Mouse (Mus musculus) brain, embryonic 14.5 days (tissue): ENCODE results near the gene 1700113H08Rik. TPM values are rescaled to one million over a fixed set of nuclear protein-coding genes. Genes with fewer than 3 reads are reported as not detected.
A peak's percentile ranks its signal among the peaks of the same experiment; 100 is the strongest.

ENCODE experiments used
- DNase-seq: peaks from one replicate; pipeline ENCODE4 v3.0.0-alpha.2; 2011; ENCODE audit warnings: low read depth
- CTCF ChIP-seq: fragments of 200-500 bp; IDR thresholded peaks from 2 replicates; pipeline ENCODE4 v1.5.1; 2012; ENCODE audit warnings: inconsistent platforms, mild to moderate bottlenecking, moderate library complexity, borderline replicate concordance; ENCODE audit not compliant: insufficient read depth, insufficient read length; ENCODE audit errors: extremely low read depth
- POLR2A ChIP-seq: fragments of 200-500 bp; IDR thresholded peaks from 2 replicates; pipeline ENCODE4 v1.6.1; 2012; ENCODE audit warnings: mild to moderate bottlenecking, inconsistent platforms, borderline replicate concordance; ENCODE audit not compliant: poor library complexity, insufficient read depth, insufficient read length, severe bottlenecking; ENCODE audit errors: extremely low read depth
- polyA plus RNA-seq: library from polyadenylated mRNA; depleted of rRNA; stranded (reverse); fragments of >200 nt; gene quantifications from 2 replicates; pipeline ENCODE4 v1.2.3, GENCODE M21; 2012

1700113H08Rik gene
- polyA plus RNA-seq, 1 experiment, result 0.29 TPM

GRCm38 (mm10) chr10:87036271-87036703 is 21.6 kb upstream of the 1700113H08Rik start:
- peak; percentile 67 for DNase-seq
- TF ChIP-seq CTCF (no peak), POLR2A (no peak)

- peak; percentile 70 for DNase-seq
- no peak for TF ChIP-seq CTCF
Observed at GRCm38 (mm10) chr10:87037062-87037461, 20.8 kb upstream of the 1700113H08Rik start.

GRCm38 (mm10) chr10:87039340-87039739 is 18.5 kb upstream of the 1700113H08Rik start:
- no peak for DNase-seq
- no peak for TF ChIP-seq CTCF
- no peak for TF ChIP-seq POLR2A

- DNase-seq, result no peak
- no peak for TF ChIP-seq CTCF
- no peak for TF ChIP-seq POLR2A
Observed at GRCm38 (mm10) chr10:87039800-87040199, 18.0 kb upstream of the 1700113H08Rik start.

GRCm38 (mm10) chr10:87041265-87041664 is 16.6 kb upstream of the 1700113H08Rik start:
- no peak for TF ChIP-seq CTCF
- no peak for TF ChIP-seq POLR2A
- DNase-seq, result peak; percentile 28

GRCm38 (mm10) chr10:87045273-87045672 is 12.6 kb upstream of the 1700113H08Rik start:
- no peak for TF ChIP-seq POLR2A
- no peak for DNase-seq

- peak; percentile 88 for DNase-seq
Observed at GRCm38 (mm10) chr10:87046469-87046868, 11.4 kb upstream of the 1700113H08Rik start.

GRCm38 (mm10) chr10:87046931-87047468 is 10.8 kb upstream of the 1700113H08Rik start:
- peak; percentile 42 for DNase-seq
- TF ChIP-seq POLR2A, result no peak
- TF ChIP-seq CTCF, result peak; percentile 22; the same call in 1 of the 2 replicates

More at GRCm38 (mm10) chr10:87046469-87046868, 11.4 kb upstream of the 1700113H08Rik start:
- TF ChIP-seq POLR2A (no peak), CTCF (no peak)

GRCm38 (mm10) chr10:87049179-87049578 is 8.7 kb upstream of the 1700113H08Rik start:
- DNase-seq, result no peak
- TF ChIP-seq POLR2A (no peak), CTCF (no peak)

- TF ChIP-seq CTCF (no peak), POLR2A (no peak)
- no peak for DNase-seq
Observed at GRCm38 (mm10) chr10:87051714-87052113, 6.1 kb upstream of the 1700113H08Rik start.

GRCm38 (mm10) chr10:87058251-87058925 is 543 bp downstream of the 1700113H08Rik start:
- peak; percentile 97 for DNase-seq
- TF ChIP-seq CTCF, result no peak
- TF ChIP-seq POLR2A, result 0 out of 2 replicates have a peak, but pooled peaks have one; percentile 10

GRCm38 (mm10) chr10:87058926-87059325 is 1.1 kb downstream of the 1700113H08Rik start:
- peak; percentile 82 for DNase-seq
- TF ChIP-seq CTCF (no peak), POLR2A (no peak)
